9 mouse cellular contexts compared by ENCODE assay signal in the genomic region with DNA sequence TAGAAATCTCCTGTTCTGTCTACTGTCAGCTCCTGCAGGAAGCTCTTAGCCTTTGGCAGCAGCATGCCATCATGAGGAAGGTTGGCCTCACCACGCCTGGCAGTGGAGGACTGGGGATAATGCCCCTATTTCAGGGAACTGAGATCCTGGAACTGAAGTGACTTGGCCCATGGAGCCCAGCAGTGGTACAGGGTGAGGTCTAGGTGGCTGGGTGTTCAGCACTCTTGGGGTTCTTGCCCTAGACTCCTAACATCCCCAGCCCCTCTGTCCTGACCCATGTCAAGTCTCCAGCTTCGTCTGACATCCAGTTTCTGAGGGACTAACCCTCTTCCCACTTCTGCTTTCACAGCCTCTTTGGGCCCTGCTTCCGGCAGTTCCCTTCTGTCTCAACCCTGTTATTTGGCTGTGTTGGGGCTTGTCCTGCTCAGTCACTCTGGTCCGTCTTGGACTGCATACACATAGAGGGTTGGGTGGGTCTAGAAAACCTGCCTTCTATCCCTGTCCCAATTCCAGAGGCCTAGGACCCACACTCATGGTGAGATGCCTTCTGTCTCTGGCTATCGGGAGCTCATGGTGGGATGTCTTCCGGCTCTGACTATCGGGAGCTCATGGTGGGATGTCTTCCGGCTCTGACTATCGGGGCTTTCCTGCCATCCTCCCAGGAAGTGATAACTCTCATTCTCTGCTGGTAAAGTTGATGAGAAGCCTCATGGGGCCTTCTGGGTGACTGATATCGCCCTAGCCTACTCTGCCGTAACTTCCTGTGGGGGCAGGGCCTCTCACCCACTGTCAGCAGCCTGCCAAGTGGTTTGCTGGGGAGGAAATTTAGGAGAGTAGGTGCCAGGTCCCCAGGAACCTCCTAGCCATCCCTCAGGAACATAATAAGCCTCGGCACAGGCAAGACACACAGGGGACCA. TPM values are rescaled to one million over a fixed set of nuclear protein-coding genes. Genes with fewer than 3 reads are reported as not detected.
DNase-seq lines count a peak whose midpoint lies in the region; ATAC-seq lines count a peak whose summit lies in the region.
"Had no signal": no experiment of that assay in that cellular context is flagged by ENCODE, and none has a peak within 500 bp of the region (broad histone marks: within the 10 kb centered on the region; RNA-seq: fewer than 3 reads in every experiment).

No protein-coding gene starts in this region.

- DNase-seq in kidney, adult 18-20 months = no peak
- peak; percentile 71 for DNase-seq in thymus, postnatal 14 days
- DNase-seq in hindbrain, embryonic 10.5 days (ENCODE audit: low spot score) = no peak
- DNase-seq in right cerebral cortex, postnatal 14 days = no peak
- no peak for DNase-seq in gastrocnemius, postnatal 10 days
- DNase-seq: left cerebral cortex, postnatal 4 days had no signal

- H3K27ac ChIP-seq in kidney, embryonic 15.5 days = peak overlapping the region; percentile 1; the same call in 1 of the 2 replicates
- peak overlapping the region; percentile 60 for H3K27ac ChIP-seq in heart, embryonic 15.5 days
- H3K27ac ChIP-seq in hindbrain, embryonic 10.5 days = no peak overlapping the region

- H3K4me2 ChIP-seq in kidney, embryonic 15.5 days = no peak overlapping the region
- H3K4me2 ChIP-seq in heart, embryonic 15.5 days = peak overlapping the region; percentile 23; the same call in 1 of the 2 replicates

- peaks cover 54% of the 10 kb centered on the region for H3K36me3 ChIP-seq in kidney, embryonic 15.5 days
- H3K36me3 ChIP-seq in heart, embryonic 15.5 days = peaks cover 33% of the 10 kb centered on the region
- H3K36me3 ChIP-seq in hindbrain, embryonic 10.5 days = peaks cover 88% of the 10 kb centered on the region

- H3K4me1 ChIP-seq in kidney, embryonic 15.5 days = no peaks in the 10 kb centered on the region
- H3K4me1 ChIP-seq in heart, embryonic 15.5 days (replicated peaks) = peaks cover 10% of the 10 kb centered on the region
- no peaks in the 10 kb centered on the region for H3K4me1 ChIP-seq in hindbrain, embryonic 10.5 days (replicated peaks)

- H3K9ac ChIP-seq in kidney, embryonic 15.5 days = no peak overlapping the region
- no peak overlapping the region for H3K9ac ChIP-seq in heart, embryonic 15.5 days

- no peaks in the 10 kb centered on the region for H3K9me3 ChIP-seq in kidney, embryonic 15.5 days (replicated peaks)
- no peaks in the 10 kb centered on the region for H3K9me3 ChIP-seq in heart, embryonic 15.5 days (replicated peaks)
- no peaks in the 10 kb centered on the region for H3K9me3 ChIP-seq in hindbrain, embryonic 10.5 days

- no peak overlapping the region for H3K4me3 ChIP-seq in kidney, embryonic 15.5 days (replicated peaks)
- H3K4me3 ChIP-seq in heart, embryonic 15.5 days = peak overlapping the region; percentile 20
- no peak overlapping the region for H3K4me3 ChIP-seq in hindbrain, embryonic 10.5 days

- no peaks in the 10 kb centered on the region for H3K27me3 ChIP-seq in kidney, embryonic 15.5 days
- no peaks in the 10 kb centered on the region for H3K27me3 ChIP-seq in heart, embryonic 15.5 days
- no peaks in the 10 kb centered on the region for H3K27me3 ChIP-seq in hindbrain, embryonic 10.5 days (ENCODE audit: insufficient read depth, poor library complexity, severe bottlenecking)

- 0 out of 2 replicates have a peak, but pooled peaks have one; percentile 31 for ATAC-seq in kidney, embryonic 15.5 days (replicated peaks; ENCODE audit: low FRiP score)
- ATAC-seq in heart, embryonic 15.5 days (replicated peaks; ENCODE audit: insufficient number of reproducible peaks, insufficient read depth, low FRiP score, low read depth) = no peak
- ATAC-seq in megakaryocyte, adult 5-6 weeks (ENCODE audit: poor library complexity, severe bottlenecking) = peak; percentile 52

- 70% methylated on average over 12 of the region's 12 CpGs for WGBS in kidney, embryonic 15.5 days
- 56% methylated on average over 12 of the region's 12 CpGs for WGBS in heart, embryonic 15.5 days
- 83% methylated on average over 12 of the region's 12 CpGs for WGBS in hindbrain, embryonic 10.5 days

RNA-seq across cellular contexts. Expression of a gene that starts 1.5 kb away (rescaled TPM):
- 6.9 and 8.3 TPM in 2 replicates for polyA plus RNA-seq in kidney, embryonic 15.5 days (2015; fragmentation: Nextera tagmentation; extraction: Ambion mirVana)
- polyA plus RNA-seq in heart, embryonic 15.5 days (2015; fragmentation: Nextera tagmentation; extraction: Ambion mirVana) = 6.5 and 18.3 TPM in 2 replicates
- total RNA-seq in megakaryocyte, adult 5-6 weeks (2015) = 76.4 and 89.1 TPM in 2 replicates
- total RNA-seq in megakaryocyte, adult 5-6 weeks (2017) = 239 and 262 TPM in 2 replicates
- polyA plus RNA-seq in hindbrain, embryonic 10.5 days (2016; fragmentation: Nextera tagmentation; extraction: Ambion mirVana) = 8.7 and 10.1 TPM in 2 replicates
- total RNA-seq in gastrocnemius, postnatal 10 days (2021) = 1 to 10 TPM; 1.7 to 4.9 TPM

RNA-seq across cellular contexts. Expression of a gene that starts 21.9 kb away (rescaled TPM):
- 11.2 and 12.1 TPM in 2 replicates for polyA plus RNA-seq in kidney, embryonic 15.5 days (2015; fragmentation: Nextera tagmentation; extraction: Ambion mirVana)
- polyA plus RNA-seq in heart, embryonic 15.5 days (2015; fragmentation: Nextera tagmentation; extraction: Ambion mirVana) = 17.4 and 18.0 TPM in 2 replicates
- 1.5 and 3.4 TPM in 2 replicates for total RNA-seq in megakaryocyte, adult 5-6 weeks (2015)
- total RNA-seq in megakaryocyte, adult 5-6 weeks (2017) = 2.7 and 3.4 TPM in 2 replicates
- polyA plus RNA-seq in hindbrain, embryonic 10.5 days (2016; fragmentation: Nextera tagmentation; extraction: Ambion mirVana) = 9.9 and 13.5 TPM in 2 replicates
- 10 to 100 TPM; 19.1 to 20.8 TPM for total RNA-seq in gastrocnemius, postnatal 10 days (2021)

RNA-seq across cellular contexts. Expression of a gene that starts 21.9 kb away (rescaled TPM):
- polyA plus RNA-seq in kidney, embryonic 15.5 days (2015; fragmentation: Nextera tagmentation; extraction: Ambion mirVana) = 25.4 and 27.4 TPM in 2 replicates
- 29.9 TPM in 2 replicates for polyA plus RNA-seq in heart, embryonic 15.5 days (2015; fragmentation: Nextera tagmentation; extraction: Ambion mirVana)
- 16.6 and 29.0 TPM in 2 replicates for total RNA-seq in megakaryocyte, adult 5-6 weeks (2015)
- 10.1 and 16.0 TPM in 2 replicates for total RNA-seq in megakaryocyte, adult 5-6 weeks (2017)
- 20.6 and 23.2 TPM in 2 replicates for polyA plus RNA-seq in hindbrain, embryonic 10.5 days (2016; fragmentation: Nextera tagmentation; extraction: Ambion mirVana)
- total RNA-seq in gastrocnemius, postnatal 10 days (2021) = 10 to 100 TPM; 16.6 to 21.4 TPM

RNA-seq across cellular contexts. Expression of a gene that starts 22.0 kb away (rescaled TPM):
- 290 and 298 TPM in 2 replicates for polyA plus RNA-seq in kidney, embryonic 15.5 days (2015; fragmentation: Nextera tagmentation; extraction: Ambion mirVana)
- 168 and 203 TPM in 2 replicates for polyA plus RNA-seq in heart, embryonic 15.5 days (2015; fragmentation: Nextera tagmentation; extraction: Ambion mirVana)
- 90.4 and 95.8 TPM in 2 replicates for total RNA-seq in megakaryocyte, adult 5-6 weeks (2015)
- total RNA-seq in megakaryocyte, adult 5-6 weeks (2017) = 102 and 115 TPM in 2 replicates
- 372 and 451 TPM in 2 replicates for polyA plus RNA-seq in hindbrain, embryonic 10.5 days (2016; fragmentation: Nextera tagmentation; extraction: Ambion mirVana)
- total RNA-seq in gastrocnemius, postnatal 10 days (2021) = 100 to 1,000 TPM in 1 of 2 experiments, 10 to 100 TPM in 1; 98.2 to 100 TPM

RNA-seq across cellular contexts. Expression of a gene that starts 25.4 kb away (rescaled TPM):
- 22.5 and 24.1 TPM in 2 replicates for polyA plus RNA-seq in kidney, embryonic 15.5 days (2015; fragmentation: Nextera tagmentation; extraction: Ambion mirVana)
- 37.9 and 39.1 TPM in 2 replicates for polyA plus RNA-seq in heart, embryonic 15.5 days (2015; fragmentation: Nextera tagmentation; extraction: Ambion mirVana)
- total RNA-seq in megakaryocyte, adult 5-6 weeks (2015) = 19.5 and 23.0 TPM in 2 replicates
- total RNA-seq in megakaryocyte, adult 5-6 weeks (2017) = 18.4 and 21.4 TPM in 2 replicates
- 18.7 and 23.3 TPM in 2 replicates for polyA plus RNA-seq in hindbrain, embryonic 10.5 days (2016; fragmentation: Nextera tagmentation; extraction: Ambion mirVana)
- 10 to 100 TPM; 32.5 to 33.9 TPM for total RNA-seq in gastrocnemius, postnatal 10 days (2021)
